Mouse (Mus musculus): ENCODE results near the gene Gm20425. TPM values are rescaled to one million over a fixed set of nuclear protein-coding genes. Genes with fewer than 3 reads are reported as not detected.

The Gm20425 gene
- total RNA-seq, 1 experiment = 0.04 TPM

- H3K36me3 ChIP-seq (ENCODE audit: control insufficient read depth, insufficient read depth, low read length, poor library complexity, severe bottlenecking) = no peaks in the 10 kb centered on the region
- H3K9ac ChIP-seq (ENCODE audit: insufficient read depth, low read depth, low read length, poor library complexity, severe bottlenecking) = no peak overlapping the region
- TF ChIP-seq CHD2 (IDR thresholded peaks at IDR 0.05; ENCODE audit: low read depth, low read length) (no peak), ZNF384 (IDR thresholded peaks at IDR 0.05; ENCODE audit: low read depth, low read length) (no peak), MAFK (IDR thresholded peaks at IDR 0.05; ENCODE audit: insufficient read depth, low read depth, low read length) (no peak), HCFC1 (IDR thresholded peaks at IDR 0.05; ENCODE audit: borderline replicate concordance, insufficient read depth, low read length) (no peak), ZC3H11A (IDR thresholded peaks at IDR 0.05; ENCODE audit: borderline replicate concordance, low read depth, low read length) (no peak)
- peaks cover 2 to 32% of the 10 kb centered on the region in 2 experiments; a peak in 2 of 4 replicates for H3K4me1 ChIP-seq (ENCODE audit: control insufficient read depth in 2 of 2, insufficient read depth in 2 of 2, low read length in 2 of 2, poor library complexity in 1 of 2)
- in situ Hi-C loops (cut with MboI; ENCODE audit: low sequenced_read_pairs in 2 of 2, unreplicated experiment in 2 of 2) = no loop called here
- no peaks in the 10 kb centered on the region for H3K9me3 ChIP-seq (ENCODE audit: control insufficient read depth, insufficient read depth, low read depth, low read length)
- H3K4me3 ChIP-seq (ENCODE audit: insufficient read depth in 1 of 2, low read depth in 1 of 2, low read length in 2 of 2, poor library complexity in 1 of 2, severe bottlenecking in 1 of 2) = no peak overlapping the region
- H3K27ac ChIP-seq (ENCODE audit: insufficient read depth, low read depth, low read length, poor library complexity, severe bottlenecking) = no peak overlapping the region
- no peak for DNase-seq (ENCODE audit: low read depth, low spot score)
Observed at GRCm38 (mm10) chr9:103141266-103141665, 88.8 kb downstream of the Gm20425 start.

- H3K4me1 ChIP-seq (ENCODE audit: control insufficient read depth in 2 of 2, insufficient read depth in 2 of 2, low read length in 2 of 2, poor library complexity in 1 of 2) = peaks cover 2 to 28% of the 10 kb centered on the region in 2 experiments; a peak in 2 of 4 replicates
Observed at GRCm38 (mm10) chr9:103140384-103140783, 89.7 kb downstream of the Gm20425 start.

More at GRCm38 (mm10) chr9:103140384-103140783, 89.7 kb downstream of the Gm20425 start:
- Histone ChIP-seq H3K27ac (ENCODE audit: insufficient read depth, low read depth, low read length, poor library complexity, severe bottlenecking) (no peak overlapping the region), H3K36me3 (ENCODE audit: control insufficient read depth, insufficient read depth, low read length, poor library complexity, severe bottlenecking) (no peaks in the 10 kb centered on the region), H3K9ac (ENCODE audit: insufficient read depth, low read depth, low read length, poor library complexity, severe bottlenecking) (no peak overlapping the region), H3K4me3 (ENCODE audit: insufficient read depth in 1 of 2, low read depth in 1 of 2, low read length in 2 of 2, poor library complexity in 1 of 2, severe bottlenecking in 1 of 2) (no peak overlapping the region), H3K9me3 (ENCODE audit: control insufficient read depth, insufficient read depth, low read depth, low read length) (no peaks in the 10 kb centered on the region)
- no peak for TF ChIP-seq CHD2 (IDR thresholded peaks at IDR 0.05; ENCODE audit: low read depth, low read length)
- DNase-seq (ENCODE audit: low read depth, low spot score) = no peak
- in situ Hi-C loops (cut with MboI; ENCODE audit: low sequenced_read_pairs in 2 of 2, unreplicated experiment in 2 of 2) = no loop called here

Other genes starting within 250 kb of the Gm20425 start
- gene Slco2a1, start 241.6 kb downstream of the Gm20425 start, total RNA-seq (2012; rRNA removed) = 1.1 and 2.2 TPM in 2 replicates
- gene Rab6b, start 118.5 kb downstream of the Gm20425 start, total RNA-seq (2012; rRNA removed) = 0.85 and 0.98 TPM in 2 replicates
- 75.5 and 93.1 TPM in 2 replicates for gene Srprb, start 28.2 kb downstream of the Gm20425 start, total RNA-seq (2012; rRNA removed)
- gene Trf, start 137 bp upstream of the Gm20425 start, total RNA-seq (2012; rRNA removed) = 9.6 and 11.9 TPM in 2 replicates
- 2.1 and 3.1 TPM in 2 replicates for gene 1300017J02Rik, start 74.8 kb upstream of the Gm20425 start, total RNA-seq (2012; rRNA removed)
- gene Topbp1, start 74.9 kb upstream of the Gm20425 start, total RNA-seq (2012; rRNA removed) = 104 and 120 TPM in 2 replicates
- 176 and 233 TPM in 2 replicates for gene Cdv3, start 135.5 kb upstream of the Gm20425 start, total RNA-seq (2012; rRNA removed)

Data from ES-E14 (cell line).